Mouse (Mus musculus): Measurements from ENCODE around the gene Otub2.
A peak's percentile ranks its signal among the peaks of the same experiment; 100 is the strongest.
"Not testable (repeated sequence)": the region's sequence is repeated elsewhere in the genome, so short reads cannot be mapped to it uniquely, and the experiment has no call there.

The Otub2 gene

GRCm38 (mm10) chr12:103373530-103374236, 14.8 kb upstream of the Otub2 start:
- no peak for DNase-seq

GRCm38 (mm10) chr12:103376124-103376523, 12.4 kb upstream of the Otub2 start:
- DNase-seq, result no peak

- DNase-seq, result no peak
Observed at GRCm38 (mm10) chr12:103376774-103377173, 11.7 kb upstream of the Otub2 start.

DNA sequence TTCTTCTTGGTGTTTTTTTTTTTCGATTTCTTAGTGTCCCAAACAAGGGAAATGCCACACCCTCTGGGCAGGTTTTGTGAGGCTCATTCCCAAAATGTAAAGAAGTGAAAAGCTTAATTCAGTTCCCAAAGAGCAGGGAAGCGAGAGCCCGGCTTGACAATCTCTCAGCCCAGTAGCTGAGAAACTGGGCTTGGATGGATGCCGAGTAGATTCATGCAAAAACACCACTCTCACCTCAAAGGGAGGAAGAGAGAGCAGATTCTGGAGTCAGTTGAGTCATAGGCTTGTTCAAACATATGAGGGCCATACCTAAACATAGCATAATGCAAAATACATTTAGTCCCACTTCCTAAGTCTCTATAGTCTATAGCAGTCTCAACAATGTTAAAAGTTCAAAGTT, 8.3 kb upstream of the Otub2 start:
- DNase-seq, result no peak

- DNase-seq, result no peak
Observed at GRCm38 (mm10) chr12:103389348-103389727, 856 bp downstream of the Otub2 start.

GRCm38 (mm10) chr12:103389982-103390381, 1.5 kb downstream of the Otub2 start:
- DNase-seq, result no peak

- DNase-seq, result no peak
Observed at GRCm38 (mm10) chr12:103391098-103391497, 2.6 kb downstream of the Otub2 start.

DNA sequence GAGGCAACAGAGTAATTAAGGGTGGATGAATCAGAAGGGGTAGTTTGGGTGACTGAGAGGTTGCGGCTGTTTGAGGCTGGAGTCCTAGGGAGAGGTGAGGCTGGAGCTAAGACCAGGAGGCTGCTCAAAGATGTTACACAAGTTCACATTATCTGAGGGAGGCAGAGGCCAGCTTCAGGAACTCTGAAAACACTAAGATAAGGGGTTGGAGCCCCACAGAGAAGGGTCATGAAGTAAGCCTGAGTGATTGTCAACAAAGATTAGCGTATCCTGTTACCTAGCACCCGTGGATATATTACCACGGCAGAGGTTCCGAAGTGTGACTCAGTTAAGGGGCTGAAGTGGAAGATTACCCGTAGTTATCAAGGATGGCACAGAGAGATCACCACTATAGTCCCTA, 5.0 kb downstream of the Otub2 start:
- DNase-seq, result no peak

GRCm38 (mm10) chr12:103395486-103396275, 7.2 kb downstream of the Otub2 start:
- DNase-seq, result peak; percentile 52

- DNase-seq, result no peak
Observed at GRCm38 (mm10) chr12:103396751-103397150, 8.3 kb downstream of the Otub2 start.

DNA sequence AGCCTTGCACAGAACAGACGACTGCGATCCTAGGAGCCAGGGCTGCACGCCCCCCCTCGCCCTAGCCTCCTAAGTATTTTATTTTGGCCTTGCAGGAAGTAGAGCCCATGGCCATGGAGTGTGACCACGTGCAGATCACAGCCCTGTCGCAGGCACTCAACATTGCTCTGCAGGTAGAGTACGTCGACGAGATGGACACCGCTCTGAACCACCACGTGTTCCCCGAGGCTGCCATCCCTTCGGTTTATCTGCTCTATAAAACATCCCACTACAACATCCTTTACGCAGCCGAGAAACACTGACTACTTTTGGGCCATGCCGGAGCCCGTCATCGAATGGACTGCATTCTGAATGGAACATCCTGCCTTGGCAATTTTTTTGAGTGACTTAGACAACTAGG, 15.6 kb downstream of the Otub2 start:
- no peak for DNase-seq

GRCm38 (mm10) chr12:103407720-103408119, 19.2 kb downstream of the Otub2 start, which contains the start of gene 9330161L09Rik:
Gene 9330161L09Rik, minus strand, starts transcription at chr12:103407820.
- no peak for DNase-seq

DNA sequence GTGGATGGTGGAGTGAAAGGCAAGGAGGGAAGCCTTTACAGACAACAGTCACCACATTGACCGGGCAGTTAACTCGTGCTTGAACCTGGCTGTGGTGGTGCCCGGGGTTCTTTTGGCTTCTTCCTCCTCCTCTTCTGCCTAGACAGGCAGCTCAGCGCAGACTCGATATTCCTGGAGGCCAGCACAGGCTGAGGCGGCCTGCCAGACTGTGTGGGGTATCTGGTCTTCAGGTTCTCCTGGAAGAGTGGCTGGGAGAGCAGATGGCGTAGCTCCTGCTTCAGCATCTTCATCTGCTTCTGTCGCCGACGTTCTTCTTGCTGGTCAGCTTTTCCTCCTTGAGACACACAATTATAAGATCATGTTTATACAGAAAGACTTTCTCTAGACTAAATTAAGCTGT, 19.7 kb downstream of the Otub2 start:
- no peak for DNase-seq

GRCm38 (mm10) chr12:103425016-103425728, 36.7 kb downstream of the Otub2 start:
- DNase-seq, result no peak

GRCm38 (mm10) chr12:103425729-103426470, 37.4 kb downstream of the Otub2 start, which contains the start of gene Ddx24:
Gene Ddx24, minus strand, starts transcription at chr12:103425830.
- DNase-seq, result peak; percentile 99

DNA sequence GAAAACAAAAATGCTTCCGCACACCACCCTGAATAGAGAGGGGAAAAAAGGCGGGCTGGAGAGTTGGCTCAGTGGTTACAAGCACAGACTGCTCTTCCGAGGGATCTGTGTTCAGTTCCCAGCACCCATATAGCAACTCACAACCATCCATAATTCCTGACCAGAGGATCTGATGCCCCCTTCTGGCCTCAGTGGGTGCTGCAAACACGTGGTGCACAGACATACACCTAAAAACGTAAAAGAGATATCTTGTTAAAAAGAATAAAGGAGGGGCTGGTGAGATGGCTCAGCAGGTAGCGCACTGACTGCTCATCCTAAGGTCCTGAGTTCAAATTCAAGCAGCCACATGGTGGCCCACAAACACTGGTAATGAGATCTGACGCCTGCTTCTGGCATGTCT, 38.2 kb downstream of the Otub2 start:
- DNase-seq, result no peak

GRCm38 (mm10) chr12:103433430-103433829, 44.9 kb downstream of the Otub2 start:
- DNase-seq, result peak; percentile 10

DNA sequence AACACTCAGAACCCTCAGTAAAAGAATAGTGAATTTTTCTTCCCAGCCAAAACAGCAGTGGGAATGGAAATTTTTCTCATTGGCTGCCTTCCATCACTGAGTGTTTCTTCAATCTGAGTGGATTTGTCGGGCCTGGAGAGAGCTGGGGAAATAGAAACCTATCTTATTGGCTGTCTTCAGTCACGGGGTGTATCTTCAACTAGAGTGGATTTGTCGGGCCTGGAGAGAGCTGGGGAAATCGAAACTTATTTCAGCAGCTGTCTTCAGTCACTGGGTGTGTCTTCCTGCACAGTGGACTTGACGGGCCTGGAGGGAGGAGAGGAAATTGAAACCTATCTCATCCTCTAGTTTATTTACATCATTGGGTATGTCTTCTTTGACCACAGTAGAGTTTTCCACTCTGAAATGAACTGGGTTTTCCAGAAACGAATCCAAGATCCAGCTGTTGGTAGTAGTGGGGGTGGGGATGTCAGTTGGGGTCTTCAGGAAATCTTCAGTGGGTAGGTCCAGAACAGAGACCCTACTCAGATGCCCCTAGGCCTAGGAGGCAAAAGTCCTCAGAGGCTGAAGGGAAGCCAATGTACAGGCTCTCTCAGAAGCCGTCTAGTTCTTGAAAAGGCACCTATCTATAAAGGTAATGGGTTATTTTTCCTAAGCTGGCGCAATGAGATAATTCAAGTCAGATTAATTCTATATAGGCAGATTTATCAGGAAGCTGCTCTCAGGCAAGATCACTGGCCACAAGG, 45.7 kb downstream of the Otub2 start, which contains the start of gene Ifi27:
Gene Ifi27, plus strand, starts transcription at position 226 of the 746 bp plus-strand sequence.
- DNase-seq, result peak; percentile 89

- no peak for DNase-seq
Observed at GRCm38 (mm10) chr12:103434861-103435260, 46.4 kb downstream of the Otub2 start.

- DNase-seq, result no peak
Observed at GRCm38 (mm10) chr12:103437601-103438000, 49.1 kb downstream of the Otub2 start.

GRCm38 (mm10) chr12:103443524-103443923, 55.0 kb downstream of the Otub2 start, which contains the start of gene Ifi27l2a:
Gene Ifi27l2a, minus strand, starts transcription at chr12:103443680.
- no peak for DNase-seq

DNA sequence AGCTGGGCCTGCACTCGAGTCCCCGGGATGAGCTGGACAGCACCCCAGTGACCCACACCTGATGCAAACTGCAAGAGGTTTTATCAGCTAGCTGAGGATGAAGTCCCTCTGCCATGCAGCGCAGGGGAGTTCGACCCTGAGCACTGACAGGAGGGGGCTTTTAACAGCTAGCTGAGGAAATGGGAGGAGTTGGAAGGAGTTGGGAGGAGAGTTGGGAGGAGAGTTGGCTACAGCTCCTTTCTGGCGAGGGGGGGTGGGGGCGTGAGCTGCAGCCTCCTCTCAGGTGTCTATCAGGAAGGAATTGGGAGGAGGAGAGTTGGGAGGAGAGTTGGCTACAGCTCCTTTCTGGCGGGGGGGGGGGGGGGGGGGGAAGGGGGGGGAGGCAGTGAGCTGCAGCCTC, 55.8 kb downstream of the Otub2 start:
- DNase-seq, result not testable (repeated sequence)
